Mouse (Mus musculus) mature B cell (primary cell): Measurements from ENCODE around the gene Slc16a6.

ENCODE experiments used
- in situ Hi-C: fragments of 300-500 bp; cut with MboI; formaldehyde crosslinking; loops from 2 replicates; pipeline ENCODE4 v1.14.3; 2019

Slc16a6 gene

GRCm38 (mm10) chr11:109445438-109446035, 27.9 kb downstream of the Slc16a6 start:
- in situ Hi-C loops = loop anchor here (5.0 to 25.0 kb wide), 3 partner anchors 198 to 817 kb away; partner anchors contain the start of gene Abca6

GRCm38 (mm10) chr11:109444600-109444999, 28.8 kb downstream of the Slc16a6 start:
- in situ Hi-C loops = loop anchor here (5.0 to 25.0 kb wide), 3 partner anchors 138 to 818 kb away; partner anchors contain the start of gene Abca6

- in situ Hi-C loops = loop anchor here (5.0 to 25.0 kb wide), 3 partner anchors 139 to 819 kb away; partner anchors contain the start of gene Abca6
Observed at GRCm38 (mm10) chr11:109443468-109444263, 29.7 kb downstream of the Slc16a6 start.

- in situ Hi-C loops = loop anchor here (5.0 to 25.0 kb wide), 3 partner anchors 140 to 820 kb away; partner anchors contain the start of gene Abca6
Observed at GRCm38 (mm10) chr11:109442166-109442730, 31.1 kb downstream of the Slc16a6 start.

DNA sequence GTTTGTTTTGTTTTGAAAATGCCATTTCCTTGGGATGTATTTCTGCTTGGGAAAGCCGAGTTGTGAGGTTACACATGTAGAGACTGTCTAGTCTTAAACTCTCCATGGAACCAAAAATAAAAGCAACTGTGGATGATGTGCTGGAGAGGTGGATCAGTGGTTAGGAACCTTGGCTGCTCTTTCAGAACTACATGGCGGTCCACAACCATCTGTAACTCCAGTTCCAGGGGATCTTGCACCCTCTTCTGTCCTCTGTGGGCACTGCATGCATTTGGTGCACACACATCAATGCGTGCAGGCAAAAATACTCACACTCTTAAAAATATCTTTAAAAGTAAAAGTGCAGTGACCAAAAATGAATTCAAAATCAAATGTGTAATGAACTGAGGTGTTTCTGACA, 32.3 kb downstream of the Slc16a6 start:
- in situ Hi-C loops = loop anchor here (5.0 to 25.0 kb wide), 3 partner anchors 141 to 821 kb away; partner anchors contain the start of gene Abca6

GRCm38 (mm10) chr11:109440641-109441040, 32.8 kb downstream of the Slc16a6 start:
- in situ Hi-C loops = loop anchor here (5.0 to 25.0 kb wide), 3 partner anchors 142 to 822 kb away; partner anchors contain the start of gene Abca6

DNA sequence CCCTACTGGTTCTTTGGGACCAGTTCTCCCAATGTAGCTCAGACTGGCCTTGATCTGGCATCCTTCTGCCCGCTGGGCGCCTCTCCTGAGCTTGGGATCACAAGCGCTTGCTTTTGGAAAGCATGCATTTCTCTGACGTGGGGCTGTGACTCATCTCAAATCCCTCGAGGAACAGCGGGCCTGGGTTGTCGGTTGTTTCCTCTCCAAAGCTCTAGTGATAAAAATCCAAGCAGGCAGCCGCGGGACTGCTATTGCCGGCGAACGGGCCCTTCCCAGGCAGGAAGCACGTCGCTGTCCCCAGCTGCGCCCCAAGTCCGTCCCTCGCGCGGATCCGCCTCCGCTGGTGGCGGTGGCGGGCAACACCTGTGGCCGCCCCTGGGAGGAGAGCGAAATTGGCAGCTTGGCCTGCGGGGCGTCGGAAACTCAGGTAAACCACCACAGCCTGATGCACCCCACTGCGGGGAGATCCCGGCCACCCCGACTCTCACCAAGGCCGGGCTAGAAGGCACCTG, 33.5 kb downstream of the Slc16a6 start:
- in situ Hi-C loops = loop anchor here (5.0 to 25.0 kb wide), 3 partner anchors 142 to 822 kb away; partner anchors contain the start of gene Abca6

- in situ Hi-C loops = loop anchor here (25.0 kb wide), 2 partner anchors 423 to 823 kb away; partner anchors contain the start of gene Abca6
Observed at GRCm38 (mm10) chr11:109439209-109439608, 34.2 kb downstream of the Slc16a6 start.

DNA sequence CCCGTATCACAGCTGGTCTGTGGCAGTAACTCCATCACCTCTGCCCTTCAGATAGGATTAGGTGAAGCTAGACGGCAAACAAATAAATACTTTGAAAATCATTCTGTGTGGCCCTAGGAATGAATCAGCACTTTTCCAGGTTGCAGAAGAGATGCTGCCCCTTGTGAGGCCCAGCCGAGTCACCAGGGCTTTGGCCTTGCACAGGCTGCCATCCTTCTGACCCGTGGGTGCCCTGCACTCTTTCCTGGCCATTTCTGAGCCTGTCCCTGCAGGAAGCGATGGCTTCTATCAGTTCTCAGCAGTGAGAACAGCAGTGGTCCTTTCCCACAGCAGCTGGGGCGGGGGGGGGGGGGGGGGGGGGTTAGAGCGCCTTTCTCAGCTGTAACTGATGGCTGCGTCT, 36.5 kb downstream of the Slc16a6 start:
- in situ Hi-C loops = loop anchor here (25.0 kb wide), 2 partner anchors 425 to 825 kb away; partner anchors contain the start of gene Abca6

DNA sequence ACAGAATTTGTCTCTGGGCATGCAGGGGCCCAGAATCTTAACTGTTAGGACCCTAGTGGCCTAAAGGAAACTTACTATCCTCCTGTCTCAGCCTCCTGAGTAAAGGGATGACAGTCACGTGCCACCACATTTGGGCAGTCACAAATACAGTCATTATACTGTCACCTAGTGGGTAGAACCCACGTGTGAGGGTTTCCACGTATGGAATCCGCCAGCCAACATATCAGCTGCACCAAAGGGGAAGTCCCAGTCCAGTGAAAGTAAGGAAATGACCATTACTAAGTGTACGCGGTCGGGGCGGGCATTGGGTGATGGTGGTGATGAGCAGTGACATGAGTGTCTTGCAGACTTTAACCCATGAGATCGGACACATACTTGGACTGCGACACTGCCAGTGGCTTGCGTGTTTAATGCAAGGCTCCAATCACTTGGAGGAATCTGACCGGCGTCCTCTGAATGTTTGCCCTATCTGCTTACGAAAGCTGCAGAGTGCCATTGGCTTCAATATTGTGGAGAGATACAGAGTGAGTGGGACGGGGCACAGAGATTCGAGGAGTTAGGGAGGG, 39.1 kb downstream of the Slc16a6 start:
- in situ Hi-C loops = loop anchor here (25.0 kb wide), 2 partner anchors 428 to 828 kb away; partner anchors contain the start of gene Abca6

GRCm38 (mm10) chr11:109427353-109427752, 46.0 kb downstream of the Slc16a6 start:
- in situ Hi-C loops = loop anchor here (5.0 to 25.0 kb wide), 4 partner anchors 65 to 835 kb away; partner anchors contain the start of genes Abca6 and Gna13

- in situ Hi-C loops = loop anchor here (5.0 to 25.0 kb wide), 4 partner anchors 64 to 836 kb away; partner anchors contain the start of genes Abca6 and Gna13
Observed at GRCm38 (mm10) chr11:109426272-109426586, 47.2 kb downstream of the Slc16a6 start.

DNA sequence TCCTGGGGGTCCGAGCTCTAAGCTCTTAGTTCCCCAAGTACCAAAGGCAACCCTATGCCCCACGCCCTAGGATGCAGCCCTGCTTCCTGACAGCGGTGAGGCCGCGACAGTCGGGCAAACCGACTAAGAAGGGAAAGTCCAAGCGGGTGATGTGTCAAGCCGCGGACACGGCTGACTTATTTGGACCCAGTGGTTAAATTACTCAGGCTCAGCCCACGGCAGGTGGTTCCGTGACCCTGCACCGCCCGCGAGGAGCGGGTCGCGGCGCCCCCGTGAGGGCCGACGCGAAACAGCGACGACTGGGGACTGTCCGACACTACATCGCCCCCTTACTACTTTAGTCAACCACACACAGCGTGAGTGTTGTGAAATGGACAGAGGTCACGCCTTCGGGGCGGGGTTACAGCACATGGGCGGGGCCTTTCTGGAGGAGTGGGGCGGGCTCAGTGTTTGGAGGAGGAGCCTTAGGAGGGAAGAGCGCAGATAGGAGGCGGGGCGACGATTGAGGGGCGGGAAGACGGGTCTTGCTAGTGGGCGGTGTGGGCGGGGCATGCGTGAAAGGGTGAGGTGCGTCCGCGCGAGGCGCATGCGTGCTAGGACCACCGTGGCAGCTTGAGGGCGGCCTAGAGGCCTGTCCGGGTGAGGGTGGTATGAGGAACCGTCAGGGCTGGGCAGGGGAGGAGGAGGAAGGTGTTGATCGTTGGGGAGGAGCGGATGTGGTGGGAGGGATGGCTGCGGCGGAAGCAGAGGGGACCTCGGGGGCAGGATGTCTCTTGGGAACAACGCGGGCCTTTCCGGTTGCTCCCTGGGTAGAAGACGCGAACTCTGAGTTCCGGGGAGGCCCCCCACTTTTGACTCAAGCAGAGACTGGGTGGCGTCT, 47.8 kb downstream of the Slc16a6 start, which contains the start of gene Amz2:
TSS of gene Amz2 (plus strand) at position 555 of the 880 bp plus-strand sequence.
- in situ Hi-C loops = loop anchor here (5.0 to 25.0 kb wide), 4 partner anchors 63 to 837 kb away; partner anchors contain the start of genes Abca6 and Gna13

DNA sequence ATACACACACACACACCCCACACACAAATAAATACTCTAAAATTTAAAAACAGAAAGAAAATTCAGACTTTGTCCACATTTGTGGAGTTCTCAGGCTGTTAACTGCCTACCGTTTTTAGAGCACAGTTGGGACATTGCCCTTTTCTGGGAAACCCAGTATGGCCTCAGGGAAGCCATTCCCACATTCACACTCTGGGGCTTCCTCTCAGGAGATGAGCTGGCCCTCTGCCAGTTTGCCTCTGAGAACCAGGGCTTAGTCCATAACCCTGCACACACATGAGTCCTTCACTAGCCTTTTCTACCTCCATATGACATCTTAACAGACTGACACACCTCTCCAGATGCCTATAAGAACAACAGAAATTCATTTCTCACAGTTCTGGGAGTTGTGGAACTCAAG, 50.1 kb downstream of the Slc16a6 start:
- in situ Hi-C loops = no loop called here

DNA sequence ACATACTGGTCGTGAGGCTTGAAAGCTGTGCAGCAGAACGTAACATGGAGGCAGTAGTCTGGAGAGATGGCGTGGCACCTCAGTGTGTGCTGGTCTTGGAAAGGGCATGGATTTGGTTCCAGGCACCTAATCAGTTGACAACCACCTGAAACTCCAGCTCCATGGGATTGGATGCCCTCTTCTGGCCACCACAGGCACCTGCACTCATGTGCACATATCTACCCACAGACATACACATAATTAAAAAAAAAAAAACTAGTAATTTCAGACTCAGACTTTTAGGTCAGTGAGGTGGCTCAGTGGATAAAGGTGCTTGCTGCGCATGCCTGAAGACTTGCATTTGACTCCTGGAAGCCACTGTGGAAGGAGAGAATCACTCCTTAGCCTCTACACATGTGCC, 51.1 kb downstream of the Slc16a6 start:
- in situ Hi-C loops = no loop called here

DNA sequence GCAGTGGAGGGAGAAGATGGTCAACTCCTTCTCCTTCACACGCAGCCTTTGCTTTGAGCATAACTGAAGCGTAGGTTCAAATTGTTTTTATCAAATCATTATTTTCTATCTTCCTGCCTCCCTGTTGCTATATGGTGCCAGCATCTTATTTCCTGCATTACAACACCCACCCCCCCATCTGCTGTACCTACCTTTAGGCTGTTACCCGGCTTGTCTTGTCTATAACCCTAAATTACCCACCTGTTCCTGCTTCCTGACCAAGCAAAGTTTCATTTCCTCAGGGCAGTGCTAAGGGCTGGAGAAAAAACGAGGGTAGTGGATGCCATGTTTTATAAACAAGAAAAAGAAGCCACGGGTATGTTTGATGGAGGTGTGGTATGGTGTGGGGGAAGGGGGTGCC, 52.2 kb downstream of the Slc16a6 start:
- in situ Hi-C loops = no loop called here

- in situ Hi-C loops = no loop called here
Observed at GRCm38 (mm10) chr11:109420567-109420962, 52.8 kb downstream of the Slc16a6 start.

- in situ Hi-C loops = no loop called here
Observed at GRCm38 (mm10) chr11:109419961-109420566, 53.3 kb downstream of the Slc16a6 start.

- in situ Hi-C loops = no loop called here
Observed at GRCm38 (mm10) chr11:109419461-109419860, 53.9 kb downstream of the Slc16a6 start.
